Mouse (Mus musculus) inflammation-experienced regulatory T-cells, adult 6 months (primary cell): ENCODE results near the gene Pon1. TPM values are rescaled to one million over a fixed set of nuclear protein-coding genes. Genes with fewer than 3 reads are reported as not detected.
"Not testable (repeated sequence)": the region's sequence is repeated elsewhere in the genome, so short reads cannot be mapped to it uniquely, and the experiment has no call there.

ENCODE experiments used
- ATAC-seq: one replicate; pipeline ENCODE4 v1.8.0; 2017
- polyA plus RNA-seq, 3 experiments: library from polyadenylated mRNA; unstranded; fragments of 100-300 nt; shearing (Covaris generic); gene quantifications; one replicate each; pipeline ENCODE4 v1.2.1; 2017

Gene Pon1
- polyA plus RNA-seq = not detected

GRCm38 (mm10) chr6:5193693-5194092 lies at the start of gene Pon1:
TSS of gene Pon1 (minus strand) at chr6:5193946.
- ATAC-seq = no peak

- no peak for ATAC-seq
Measured at GRCm38 (mm10) chr6:5238799-5239198, 45.1 kb upstream of the Pon1 start.

- ATAC-seq = no peak
Measured at GRCm38 (mm10) chr6:5237510-5237909, 43.8 kb upstream of the Pon1 start.

- no peak for ATAC-seq
Measured at GRCm38 (mm10) chr6:5236843-5237371, 43.2 kb upstream of the Pon1 start.

GRCm38 (mm10) chr6:5234563-5234962 lies 40.8 kb upstream of the Pon1 start:
- ATAC-seq = no peak

GRCm38 (mm10) chr6:5233812-5234211 lies 40.1 kb upstream of the Pon1 start:
- ATAC-seq = no peak

- no peak for ATAC-seq
Measured at GRCm38 (mm10) chr6:5232022-5232421, 38.3 kb upstream of the Pon1 start.

- ATAC-seq = no peak
Measured at GRCm38 (mm10) chr6:5230261-5230660, 36.5 kb upstream of the Pon1 start.

GRCm38 (mm10) chr6:5223551-5223950 lies 29.8 kb upstream of the Pon1 start:
- ATAC-seq = not testable (repeated sequence)

GRCm38 (mm10) chr6:5222080-5222479 lies 28.3 kb upstream of the Pon1 start:
- no peak for ATAC-seq

GRCm38 (mm10) chr6:5218190-5218589 lies 24.4 kb upstream of the Pon1 start:
- no peak for ATAC-seq

GRCm38 (mm10) chr6:5207817-5208216 lies 14.1 kb upstream of the Pon1 start:
- no peak for ATAC-seq

- ATAC-seq = no peak
Measured at GRCm38 (mm10) chr6:5199916-5200315, 6.2 kb upstream of the Pon1 start.

GRCm38 (mm10) chr6:5199376-5199905 lies 5.7 kb upstream of the Pon1 start:
- ATAC-seq = no peak

- no peak for ATAC-seq
Measured at GRCm38 (mm10) chr6:5198590-5198989, 4.8 kb upstream of the Pon1 start.

GRCm38 (mm10) chr6:5190761-5191160 lies 3.0 kb downstream of the Pon1 start:
- no peak for ATAC-seq

- no peak for ATAC-seq
Measured at GRCm38 (mm10) chr6:5189507-5189906, 4.2 kb downstream of the Pon1 start.

GRCm38 (mm10) chr6:5188938-5189337 lies 4.8 kb downstream of the Pon1 start:
- no peak for ATAC-seq

- no peak for ATAC-seq
Measured at GRCm38 (mm10) chr6:5188036-5188435, 5.7 kb downstream of the Pon1 start.

GRCm38 (mm10) chr6:5187586-5187985 lies 6.2 kb downstream of the Pon1 start:
- no peak for ATAC-seq

- ATAC-seq = no peak
Measured at GRCm38 (mm10) chr6:5186229-5186950, 7.4 kb downstream of the Pon1 start.

- no peak for ATAC-seq
Measured at GRCm38 (mm10) chr6:5180645-5181044, 13.1 kb downstream of the Pon1 start.

GRCm38 (mm10) chr6:5179189-5179588 lies 14.6 kb downstream of the Pon1 start:
- ATAC-seq = no peak
